Mouse (Mus musculus): ENCODE measurements around the gene Fgf7.

DNA sequence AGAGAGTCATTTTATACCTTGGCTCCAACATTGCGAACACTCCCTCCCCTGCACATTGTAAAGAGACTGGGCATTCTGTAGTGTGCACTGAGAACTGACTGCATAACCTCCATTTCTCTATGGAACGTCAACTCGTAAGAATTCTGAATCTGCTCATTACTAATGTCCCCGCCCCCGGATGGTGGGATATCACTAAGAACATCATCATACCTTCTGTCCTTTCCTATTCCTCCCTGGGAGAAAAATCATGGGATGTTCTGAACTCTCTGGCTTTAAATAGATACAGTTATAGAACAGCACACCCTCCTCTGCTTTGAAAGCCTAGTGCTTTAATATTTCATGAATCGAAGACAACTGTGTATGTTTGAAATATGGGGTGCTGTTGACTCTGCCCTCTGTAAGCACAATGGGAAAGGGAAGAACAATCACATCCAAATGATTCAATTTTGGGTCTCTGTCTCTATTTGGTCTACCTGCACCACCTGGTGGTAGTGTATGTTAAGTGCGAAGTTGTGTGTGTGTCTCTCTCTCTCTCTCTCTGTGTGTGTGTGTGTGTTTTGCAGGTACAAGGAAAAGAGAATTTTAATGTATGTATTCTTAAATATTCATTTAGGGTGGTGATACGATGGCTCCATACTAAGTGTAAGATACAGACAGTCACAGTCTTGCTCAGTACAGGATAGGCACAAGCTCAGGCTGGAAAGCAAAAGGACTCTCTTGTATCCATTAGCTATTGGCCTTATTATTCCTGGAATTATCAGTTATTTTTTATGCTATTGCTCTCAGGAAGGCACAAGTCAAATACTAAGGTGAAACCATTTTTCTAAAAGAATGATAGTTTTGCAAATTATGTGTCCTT is 1.1 kb upstream of the Fgf7 start:
- TF ChIP-seq CTCF (IDR thresholded peaks at IDR 0.05; ENCODE audit: low read depth) = peak; percentile 75
- TF ChIP-seq EP300 (IDR thresholded peaks at IDR 0.05; ENCODE audit: low read depth) = no peak

Measured in heart, postnatal 0 days (tissue).